Mouse (Mus musculus) neural tube, embryonic 15.5 days (tissue): ENCODE measurements around the gene Epc2. TPM values are rescaled to one million over a fixed set of nuclear protein-coding genes. Genes with fewer than 3 reads are reported as not detected.
"Not testable (repeated sequence)": the region's sequence is repeated elsewhere in the genome, so short reads cannot be mapped to it uniquely, and the experiment has no call there.

ENCODE experiments used
- ATAC-seq: fragments of 200-750 bp; cut with Nextera tagmentation; 2 replicates; pipeline ENCODE4 v1.8.0; 2017; ENCODE audit warnings: mild to moderate bottlenecking, moderate TSS enrichment, moderate library complexity; ENCODE audit not compliant: low FRiP score
- H3K27ac ChIP-seq: fragments of 300-500 bp; sonication (generic); replicated peaks from 2 replicates; pipeline ENCODE4 v1.5.1; 2015; ENCODE audit warnings: mild to moderate bottlenecking, inconsistent platforms
- H3K27me3 ChIP-seq: fragments of 300-500 bp; sonication (generic); replicated peaks from 2 replicates; pipeline ENCODE4 v1.6.1; 2015; ENCODE audit warnings: inconsistent platforms
- H3K36me3 ChIP-seq: fragments of 300-500 bp; sonication (generic); 2 replicates; pipeline ENCODE4 v1.6.1; 2015; ENCODE audit warnings: inconsistent platforms
- H3K4me1 ChIP-seq: fragments of 300-500 bp; sonication (generic); 2 replicates; pipeline ENCODE4 v1.6.1; 2015; ENCODE audit warnings: inconsistent platforms
- H3K4me2 ChIP-seq: fragments of 300-500 bp; sonication (generic); 2 replicates; pipeline ENCODE4 v1.6.1; 2015; ENCODE audit warnings: inconsistent platforms, mild to moderate bottlenecking, moderate library complexity
- H3K4me3 ChIP-seq: fragments of 300-500 bp; sonication (generic); replicated peaks from 2 replicates; pipeline ENCODE4 v1.5.1; 2015; ENCODE audit warnings: mild to moderate bottlenecking, inconsistent platforms
- H3K9ac ChIP-seq: fragments of 300-500 bp; sonication (generic); replicated peaks from 2 replicates; pipeline ENCODE4 v1.6.1; 2015; ENCODE audit warnings: mild to moderate bottlenecking, inconsistent platforms
- H3K9me3 ChIP-seq: fragments of 300-500 bp; sonication (generic); replicated peaks from 2 replicates; pipeline ENCODE4 v1.6.1; 2016; ENCODE audit warnings: inconsistent platforms
- WGBS: fragments of 180-500 bp; shearing (Covaris S2); methylation state at CpG from one replicate; pipeline ENCODE4 v1.1.7; 2015; ENCODE audit warnings: mixed read lengths; 5-methylcytosine and 5-hydroxymethylcytosine counted together
- polyA plus RNA-seq: library from polyadenylated mRNA; unstranded; fragments of >200 nt; fragmentation: Nextera tagmentation; extraction: Ambion mirVana; gene quantifications from 2 replicates; pipeline ENCODE4 v1.2.1, GENCODE M21; 2015

Gene Epc2
- polyA plus RNA-seq, 1 experiment from 2014 or later, result 9.4 TPM

DNA sequence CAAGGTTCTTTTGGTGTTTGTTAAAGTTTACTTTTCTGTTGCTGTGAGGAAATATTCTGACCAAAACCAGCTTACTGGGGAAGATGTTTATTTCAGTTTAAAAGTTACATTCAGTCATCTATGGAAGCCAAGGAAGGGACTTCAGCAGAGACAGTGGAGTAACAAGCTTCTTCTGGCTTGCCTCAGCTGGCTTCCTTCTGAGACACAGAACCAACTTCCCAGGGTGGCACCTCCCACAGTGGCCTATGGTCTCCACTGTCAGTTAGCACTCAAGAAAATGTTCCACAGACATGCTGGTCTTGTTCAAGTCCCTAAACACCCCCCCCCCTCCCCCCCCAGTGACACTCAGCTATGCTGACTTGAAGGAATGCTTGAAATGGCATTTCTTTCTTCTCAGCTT is 30.9 kb downstream of the Epc2 start:
- Histone ChIP-seq H3K4me2 (no peak overlapping the region), H3K9ac (no peak overlapping the region), H3K4me3 (no peak overlapping the region), H3K36me3 (no peaks in the 10 kb centered on the region), H3K4me1 (no peaks in the 10 kb centered on the region), H3K27ac (no peak overlapping the region), H3K27me3 (no peaks in the 10 kb centered on the region), H3K9me3 (no peaks in the 10 kb centered on the region)
- no peak for ATAC-seq

DNA sequence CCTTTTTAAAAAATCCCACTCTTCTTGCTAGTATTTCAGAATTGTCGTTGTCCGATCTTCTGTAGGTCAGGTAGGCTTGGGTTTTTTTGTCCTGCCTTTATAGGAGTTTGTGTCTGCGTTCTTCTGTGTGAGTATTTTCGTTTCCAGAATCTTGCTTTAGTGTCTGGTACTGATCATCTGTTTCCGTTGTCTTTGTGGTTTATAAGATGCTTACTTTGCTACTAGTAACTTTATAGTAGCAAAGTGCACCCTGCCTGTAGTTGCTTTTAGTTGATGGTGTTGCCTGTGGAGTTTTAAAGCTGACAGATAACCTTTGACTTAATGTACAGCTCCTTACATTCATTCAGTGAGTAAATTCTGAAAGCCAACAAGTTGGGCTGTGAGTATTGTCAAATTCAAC is 32.1 kb downstream of the Epc2 start:
- H3K4me3 ChIP-seq, result no peak overlapping the region
- no peaks in the 10 kb centered on the region for H3K27me3 ChIP-seq
- ATAC-seq, result no peak
- no peaks in the 10 kb centered on the region for H3K4me1 ChIP-seq
- H3K27ac ChIP-seq, result no peak overlapping the region
- no peaks in the 10 kb centered on the region for H3K9me3 ChIP-seq
- no peak overlapping the region for H3K4me2 ChIP-seq
- H3K9ac ChIP-seq, result no peak overlapping the region
- H3K36me3 ChIP-seq, result no peaks in the 10 kb centered on the region
- WGBS, result 95% methylated on average over 5 of the region's 5 CpGs

DNA sequence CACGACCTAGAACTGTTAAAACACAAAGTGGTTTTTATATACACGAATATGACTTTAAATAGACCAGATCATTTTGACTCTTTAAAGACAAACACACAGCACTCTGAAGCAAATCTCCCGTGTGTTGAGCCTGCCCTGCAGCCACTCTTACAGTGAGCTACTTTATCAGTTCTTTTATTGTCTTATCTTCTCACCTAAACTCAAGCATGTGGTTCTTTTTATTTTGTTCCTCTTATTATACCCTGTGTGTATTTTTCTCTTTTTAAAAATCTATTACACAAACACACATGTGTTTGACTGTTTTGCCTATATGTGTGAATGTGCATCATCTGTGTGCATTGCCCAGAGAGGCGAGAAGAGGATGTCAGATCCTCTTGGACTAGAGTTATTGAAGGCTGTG is 50.1 kb downstream of the Epc2 start:
- no peak for ATAC-seq
- H3K27me3 ChIP-seq, result no peaks in the 10 kb centered on the region
- no peaks in the 10 kb centered on the region for H3K36me3 ChIP-seq
- WGBS, result 54% methylated on average over 4 of the region's 4 CpGs
- no peak overlapping the region for H3K4me3 ChIP-seq
- peaks cover 13% of the 10 kb centered on the region for H3K4me1 ChIP-seq
- H3K27ac ChIP-seq, result no peak overlapping the region
- H3K4me2 ChIP-seq, result no peak overlapping the region
- H3K9me3 ChIP-seq, result no peaks in the 10 kb centered on the region
- no peak overlapping the region for H3K9ac ChIP-seq

DNA sequence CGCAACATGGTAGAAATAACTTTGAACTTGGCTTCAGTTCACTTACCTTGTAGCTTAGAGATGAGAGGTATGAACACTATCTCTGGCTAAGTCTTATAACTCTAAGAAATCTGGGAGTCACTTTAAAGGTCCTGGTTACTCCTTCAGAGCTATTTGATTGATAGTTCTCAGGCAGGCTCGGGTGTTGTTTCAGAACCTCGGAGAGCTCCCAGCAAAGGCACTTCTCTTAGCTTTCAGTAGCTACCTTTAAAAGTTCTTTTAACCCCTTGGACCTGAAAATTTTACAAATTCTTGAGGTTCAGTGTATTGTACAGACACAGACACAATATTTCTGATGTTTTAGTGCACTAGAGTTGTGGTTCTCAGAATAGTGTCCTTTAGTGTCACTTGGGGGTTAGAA is 52.3 kb downstream of the Epc2 start:
- Histone ChIP-seq H3K36me3 (no peaks in the 10 kb centered on the region), H3K9me3 (no peaks in the 10 kb centered on the region), H3K4me2 (no peak overlapping the region), H3K4me3 (no peak overlapping the region), H3K4me1 (peaks cover 13% of the 10 kb centered on the region), H3K27me3 (no peaks in the 10 kb centered on the region), H3K9ac (no peak overlapping the region), H3K27ac (no peak overlapping the region)
- ATAC-seq, result no peak
- WGBS, result 62% methylated on average over 3 of the region's 3 CpGs

DNA sequence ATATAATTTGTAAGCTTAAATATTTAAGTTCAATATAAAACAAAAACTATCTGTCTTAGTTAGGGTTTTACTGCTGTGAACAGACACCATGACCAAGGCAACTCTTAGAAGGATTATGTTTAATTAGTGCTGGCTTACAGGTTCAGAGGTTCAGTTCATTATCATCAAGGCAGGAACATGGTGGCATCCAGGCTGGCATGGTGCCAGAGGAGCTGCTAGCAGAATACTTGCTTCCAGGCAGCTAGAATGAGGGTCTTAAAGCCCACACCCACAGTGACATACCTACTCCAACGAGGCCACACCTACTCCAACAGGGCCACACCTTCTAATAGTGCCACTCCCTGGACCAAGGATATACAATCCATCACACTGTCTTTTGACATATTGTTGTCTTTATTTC is 53.9 kb downstream of the Epc2 start:
- H3K4me1 ChIP-seq, result peaks cover 15% of the 10 kb centered on the region
- H3K27me3 ChIP-seq, H3K36me3 ChIP-seq, H3K9ac ChIP-seq, H3K4me3 ChIP-seq, H3K27ac ChIP-seq, ATAC-seq, H3K4me2 ChIP-seq, H3K9me3 ChIP-seq: not testable (repeated sequence)
- WGBS, result 90% methylated on average over 1 of the region's 1 CpGs

DNA sequence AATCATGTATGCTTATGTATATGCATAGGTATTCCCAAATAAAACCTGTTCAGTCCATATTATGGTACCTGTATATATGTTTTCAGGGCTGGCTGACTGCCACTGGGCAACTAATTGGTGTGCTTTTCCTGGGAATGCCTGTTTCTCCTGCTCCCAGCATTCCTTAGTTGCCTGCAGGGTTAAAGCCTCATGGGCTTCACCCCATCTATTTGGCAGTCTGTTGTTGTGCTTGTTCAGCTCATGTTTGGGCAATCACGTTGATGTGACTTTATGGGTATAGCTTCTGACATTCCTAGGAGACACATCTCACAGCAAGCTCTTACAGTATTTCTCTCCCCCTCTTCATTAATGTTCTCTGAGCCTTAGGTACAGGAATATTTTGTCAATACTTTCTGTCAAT is 59.5 kb downstream of the Epc2 start:
- H3K9me3 ChIP-seq, result no peaks in the 10 kb centered on the region
- H3K27me3 ChIP-seq, result no peaks in the 10 kb centered on the region
- no peak overlapping the region for H3K4me2 ChIP-seq
- WGBS, result 10% methylated on average over 1 of the region's 1 CpGs
- H3K27ac ChIP-seq, result 0 out of 2 replicates have a peak overlapping the region, but pooled peaks have one; percentile 3
- no peak overlapping the region for H3K9ac ChIP-seq
- H3K4me1 ChIP-seq, result peaks cover 12% of the 10 kb centered on the region
- no peaks in the 10 kb centered on the region for H3K36me3 ChIP-seq
- ATAC-seq, result no peak
- no peak overlapping the region for H3K4me3 ChIP-seq

DNA sequence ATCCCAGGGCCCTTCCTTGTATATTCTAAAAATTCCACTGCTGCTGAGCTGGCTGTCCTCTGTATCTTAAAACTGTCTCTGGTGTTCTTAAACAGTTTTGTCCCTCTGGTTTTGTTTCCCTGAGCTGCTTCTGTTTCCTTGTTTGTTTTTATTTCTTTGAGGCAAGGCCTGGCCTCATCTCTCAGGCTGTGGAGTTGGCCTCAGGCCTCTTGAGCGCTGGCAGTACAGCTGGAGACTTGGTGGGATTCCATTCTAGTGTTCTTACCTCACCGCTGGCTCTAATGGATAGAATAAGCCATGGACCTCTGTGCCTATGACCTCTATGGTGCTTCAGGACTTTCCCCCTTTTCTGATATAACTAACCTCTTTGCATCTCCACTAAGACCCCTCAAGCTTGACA is 64.7 kb downstream of the Epc2 start:
- Histone ChIP-seq H3K9ac (no peak overlapping the region), H3K27me3 (no peaks in the 10 kb centered on the region), H3K27ac (no peak overlapping the region), H3K4me2 (no peak overlapping the region), H3K9me3 (no peaks in the 10 kb centered on the region), H3K4me3 (no peak overlapping the region), H3K36me3 (no peaks in the 10 kb centered on the region), H3K4me1 (peaks cover under 1% of the 10 kb centered on the region)
- WGBS, result 91% methylated on average over 2 of the region's 2 CpGs
- ATAC-seq, result no peak

DNA sequence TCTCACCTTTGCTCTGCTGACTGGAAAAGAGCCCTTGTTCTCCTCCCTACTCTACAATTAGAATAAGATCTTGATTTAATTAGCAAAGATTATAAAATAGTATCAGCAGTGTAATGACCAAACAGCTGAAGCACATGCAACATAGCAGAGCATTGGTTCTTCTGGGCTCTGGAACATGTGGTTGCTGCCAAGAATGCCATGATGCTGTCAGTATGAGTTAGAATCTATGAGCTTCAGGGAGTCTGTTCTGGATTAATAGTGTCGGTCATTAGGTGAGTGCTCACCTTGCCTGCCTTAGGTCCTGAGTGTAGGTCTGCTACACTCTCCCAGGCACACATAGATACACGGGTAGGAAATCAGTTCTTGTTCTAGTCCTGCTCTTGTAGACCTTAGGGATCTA is 69.1 kb downstream of the Epc2 start:
- no peak for ATAC-seq

DNA sequence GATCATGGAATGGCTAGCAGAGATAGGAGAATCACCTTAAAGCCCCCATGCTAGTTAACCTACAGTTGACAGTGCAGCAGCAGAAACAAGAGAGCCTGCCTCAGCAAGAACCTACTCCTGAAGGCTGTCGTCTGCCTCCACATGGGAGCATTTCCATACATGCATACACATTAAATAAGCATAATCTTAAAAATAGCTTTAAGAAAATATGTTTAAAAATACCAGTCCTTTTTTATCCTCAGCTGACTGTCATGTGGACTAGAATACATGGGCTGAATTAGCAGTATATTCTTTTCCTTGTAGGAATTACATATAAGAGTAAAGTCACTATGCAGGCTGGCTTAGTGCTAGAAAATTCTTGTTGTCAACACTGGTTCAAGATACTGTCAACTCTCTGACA is 69.7 kb downstream of the Epc2 start:
- H3K36me3 ChIP-seq, result no peaks in the 10 kb centered on the region
- H3K4me2 ChIP-seq, result no peak overlapping the region
- H3K27me3 ChIP-seq, result no peaks in the 10 kb centered on the region
- no peaks in the 10 kb centered on the region for H3K9me3 ChIP-seq
- 57% methylated on average over 1 of the region's 1 CpGs for WGBS
- no peak for ATAC-seq
- no peak overlapping the region for H3K4me3 ChIP-seq
- no peak overlapping the region for H3K27ac ChIP-seq
- 0 out of 2 replicates have a peak, but pooled peaks cover 3% of the 10 kb centered on the region for H3K4me1 ChIP-seq
- H3K9ac ChIP-seq, result no peak overlapping the region

More for the DNA sequence above, 69.1 kb downstream of the Epc2 start:
- 87% methylated on average over 2 of the region's 2 CpGs for WGBS
- Histone ChIP-seq H3K4me1 (0 out of 2 replicates have a peak, but pooled peaks cover 3% of the 10 kb centered on the region), H3K36me3 (no peaks in the 10 kb centered on the region), H3K9me3 (no peaks in the 10 kb centered on the region), H3K9ac (no peak overlapping the region), H3K27ac (no peak overlapping the region), H3K4me2 (no peak overlapping the region), H3K27me3 (no peaks in the 10 kb centered on the region), H3K4me3 (no peak overlapping the region)

DNA sequence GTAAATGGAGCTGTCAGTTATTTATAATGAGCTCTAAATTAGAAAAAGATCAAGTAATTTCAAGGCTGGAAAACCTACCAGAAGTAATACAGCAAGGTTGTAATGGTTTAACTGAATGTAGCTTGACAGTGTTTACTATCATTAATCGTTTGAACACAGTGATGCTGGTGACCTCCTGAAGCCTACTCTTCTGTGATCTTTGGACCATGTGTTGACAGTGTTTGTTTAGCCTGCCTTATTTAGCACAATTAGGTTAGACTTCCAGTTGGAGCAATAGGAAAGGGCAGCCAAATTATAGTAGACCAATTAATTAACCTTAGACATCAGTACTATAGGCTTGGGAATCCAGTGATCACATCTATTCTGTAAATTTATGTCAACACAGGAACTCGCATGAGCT is 70.3 kb downstream of the Epc2 start:
- H3K4me1 ChIP-seq, result 0 out of 2 replicates have a peak, but pooled peaks cover 3% of the 10 kb centered on the region
- no peak overlapping the region for H3K4me3 ChIP-seq
- H3K4me2 ChIP-seq, result no peak overlapping the region
- no peak overlapping the region for H3K9ac ChIP-seq
- ATAC-seq, result no peak
- H3K9me3 ChIP-seq, result no peaks in the 10 kb centered on the region
- H3K27me3 ChIP-seq, result no peaks in the 10 kb centered on the region
- H3K27ac ChIP-seq, result no peak overlapping the region
- no peaks in the 10 kb centered on the region for H3K36me3 ChIP-seq
- WGBS, result 78% methylated on average over 2 of the region's 2 CpGs

DNA sequence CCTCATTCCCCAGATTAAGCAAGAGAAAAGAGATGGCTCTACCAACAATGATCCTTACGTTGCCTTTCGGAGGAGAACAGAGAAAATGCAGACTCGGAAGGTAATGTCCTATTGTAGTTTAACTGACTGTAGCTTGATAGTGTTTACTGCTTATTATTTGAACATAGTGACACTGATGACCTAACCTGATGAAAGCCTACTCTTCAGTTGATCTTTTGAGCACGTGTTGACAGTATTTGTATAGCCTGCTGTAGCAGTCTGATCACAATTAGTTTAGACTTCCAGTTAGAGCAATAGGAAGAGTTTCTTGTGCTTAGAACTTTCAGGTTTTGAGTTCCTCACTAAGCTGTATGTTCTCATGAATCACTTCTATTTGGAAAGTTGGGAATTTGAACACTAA is 71.3 kb downstream of the Epc2 start:
- H3K27me3 ChIP-seq, result no peaks in the 10 kb centered on the region
- no peak overlapping the region for H3K9ac ChIP-seq
- no peak for ATAC-seq
- WGBS, result 82% methylated on average over 4 of the region's 4 CpGs
- no peaks in the 10 kb centered on the region for H3K9me3 ChIP-seq
- no peak overlapping the region for H3K4me2 ChIP-seq
- H3K36me3 ChIP-seq, result no peaks in the 10 kb centered on the region
- no peak overlapping the region for H3K27ac ChIP-seq
- no peak overlapping the region for H3K4me3 ChIP-seq
- 0 out of 2 replicates have a peak, but pooled peaks cover 3% of the 10 kb centered on the region for H3K4me1 ChIP-seq

DNA sequence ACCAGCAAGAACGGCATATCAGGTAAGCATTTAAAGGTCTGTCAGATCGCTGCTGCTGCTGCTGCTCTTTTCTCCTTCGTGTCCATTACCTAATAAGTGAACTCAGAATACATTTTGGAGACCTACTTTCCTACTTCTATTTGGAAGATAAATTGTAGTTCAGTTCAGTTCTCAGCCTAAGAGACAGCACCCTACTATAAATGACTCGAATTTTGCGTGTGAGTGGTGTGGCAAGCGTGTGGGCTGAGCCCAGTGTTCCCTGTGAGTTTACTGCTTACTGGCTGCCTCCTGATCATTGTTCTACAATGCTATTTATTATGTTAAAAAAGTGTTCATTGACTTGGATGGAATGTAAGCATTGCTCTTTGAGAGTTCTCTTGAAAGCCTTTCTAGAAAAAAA is 85.9 kb downstream of the Epc2 start:
- no peak for ATAC-seq
- H3K27ac ChIP-seq, result no peak overlapping the region
- H3K4me1 ChIP-seq, result no peaks in the 10 kb centered on the region
- H3K27me3 ChIP-seq, result no peaks in the 10 kb centered on the region
- H3K4me3 ChIP-seq, result no peak overlapping the region
- no peak overlapping the region for H3K9ac ChIP-seq
- WGBS, result 89% methylated on average over 6 of the region's 6 CpGs
- no peaks in the 10 kb centered on the region for H3K9me3 ChIP-seq
- H3K36me3 ChIP-seq, result peaks cover 13% of the 10 kb centered on the region
- no peak overlapping the region for H3K4me2 ChIP-seq

DNA sequence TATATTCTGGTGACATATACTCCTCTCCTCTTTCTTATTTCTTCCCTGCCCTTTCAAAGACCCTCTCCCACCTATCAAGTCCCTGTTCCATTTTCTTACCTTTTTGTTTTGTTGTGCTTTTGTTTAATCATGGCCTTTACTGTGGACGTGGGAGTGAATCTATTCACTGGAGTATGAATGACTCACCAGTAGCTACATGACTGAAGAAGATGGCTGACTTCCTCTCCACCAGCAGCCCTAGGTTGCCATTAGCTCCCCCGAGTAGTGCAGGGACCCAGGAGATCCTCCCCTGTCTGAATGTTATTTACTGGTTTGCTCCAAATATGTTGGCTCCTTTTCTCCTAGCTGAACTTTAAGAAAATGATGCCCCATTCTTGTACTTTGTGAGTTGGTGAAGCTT is 86.8 kb downstream of the Epc2 start:
- peaks cover 13% of the 10 kb centered on the region for H3K36me3 ChIP-seq
- H3K4me1 ChIP-seq, result no peaks in the 10 kb centered on the region
- ATAC-seq, result no peak
- WGBS, result 51% methylated on average over 2 of the region's 2 CpGs
- no peaks in the 10 kb centered on the region for H3K9me3 ChIP-seq
- no peak overlapping the region for H3K9ac ChIP-seq
- no peaks in the 10 kb centered on the region for H3K27me3 ChIP-seq
- no peak overlapping the region for H3K4me3 ChIP-seq
- no peak overlapping the region for H3K27ac ChIP-seq
- H3K4me2 ChIP-seq, result no peak overlapping the region
